Mouse (Mus musculus) bone marrow macrophage, adult 2 months (primary cell): ENCODE results near the gene Poc5.

Source experiments
- CTCF ChIP-seq: IDR thresholded peaks from 2 replicates; pipeline ENCODE4 v1.5.1; 2012; ENCODE audit warnings: low read depth, mild to moderate bottlenecking, low read length, moderate library complexity
- POLR2A ChIP-seq: IDR thresholded peaks from 2 replicates; pipeline ENCODE4 v1.6.1; 2012; ENCODE audit warnings: mild to moderate bottlenecking, low read depth, low read length, borderline replicate concordance

DNA sequence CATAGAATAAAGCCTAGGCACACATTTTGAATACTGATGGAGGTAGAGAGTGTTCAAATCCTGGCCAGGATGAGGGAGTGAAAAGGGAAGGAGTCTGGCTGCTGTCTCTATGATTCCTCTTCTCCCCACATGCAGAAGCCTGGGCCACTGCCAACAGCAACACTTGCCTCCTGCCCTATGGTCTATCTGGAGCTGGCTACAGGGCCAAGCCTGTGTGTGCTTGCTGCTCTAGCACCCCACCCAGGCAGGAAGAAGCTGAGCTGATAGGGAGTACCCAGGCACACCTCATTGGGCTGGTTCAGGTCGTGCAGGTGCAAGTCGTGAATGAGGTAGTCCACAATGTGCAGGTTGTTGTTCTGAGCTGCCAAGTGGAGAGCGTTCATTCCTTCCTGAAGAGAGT is 66.2 kb downstream of the Poc5 start:
- TF ChIP-seq CTCF: no peak
- TF ChIP-seq POLR2A: no peak
